Mouse (Mus musculus) cortical plate, adult 2 months (tissue): Measurements from ENCODE around the gene Pycr1.

Experiments used
- CTCF ChIP-seq: fragments of 200-500 bp; IDR thresholded peaks from 2 replicates; pipeline ENCODE4 v1.5.1; 2011; ENCODE audit warnings: mild to moderate bottlenecking, control low read depth, low read length; ENCODE audit not compliant: insufficient read depth; ENCODE audit errors: extremely low read depth
- POLR2A ChIP-seq: fragments of 200-500 bp; IDR thresholded peaks from 2 replicates; pipeline ENCODE4 v1.6.1; 2011; ENCODE audit warnings: mild to moderate bottlenecking, low read length, control low read depth; ENCODE audit not compliant: insufficient read depth; ENCODE audit errors: extremely low read depth

DNA sequence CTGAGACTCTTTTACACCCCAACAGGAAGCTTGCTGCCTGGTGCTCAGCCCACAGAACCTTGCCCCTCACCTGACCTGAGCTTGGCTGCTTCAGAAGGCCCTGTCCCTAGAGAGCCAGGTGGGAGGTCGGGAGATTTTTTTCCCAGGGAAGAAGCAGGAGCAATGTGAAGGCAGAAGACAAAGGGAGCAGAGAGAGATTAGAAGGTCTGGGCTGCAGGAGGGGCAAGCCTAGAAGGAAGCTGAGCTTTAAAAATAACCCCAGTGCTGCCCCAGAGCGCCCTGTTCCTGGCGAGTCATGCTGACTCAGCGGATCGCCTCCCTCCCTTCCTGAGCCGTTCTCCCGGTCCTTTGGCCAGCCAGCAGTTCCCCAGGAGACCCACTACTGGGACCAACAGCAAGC is 13.7 kb downstream of the Pycr1 start:
- no peak for TF ChIP-seq CTCF
- no peak for TF ChIP-seq POLR2A
